Mouse (Mus musculus) embryo, embryonic 11 days (tissue): ENCODE data around the gene Cx3cr1.
"Not testable (repeated sequence)": the region's sequence is repeated elsewhere in the genome, so short reads cannot be mapped to it uniquely, and the experiment has no call there.

Source experiments
- DNase-seq: peaks from one replicate; pipeline ENCODE4 v3.0.0-alpha.2; 2015

Gene Cx3cr1

DNA sequence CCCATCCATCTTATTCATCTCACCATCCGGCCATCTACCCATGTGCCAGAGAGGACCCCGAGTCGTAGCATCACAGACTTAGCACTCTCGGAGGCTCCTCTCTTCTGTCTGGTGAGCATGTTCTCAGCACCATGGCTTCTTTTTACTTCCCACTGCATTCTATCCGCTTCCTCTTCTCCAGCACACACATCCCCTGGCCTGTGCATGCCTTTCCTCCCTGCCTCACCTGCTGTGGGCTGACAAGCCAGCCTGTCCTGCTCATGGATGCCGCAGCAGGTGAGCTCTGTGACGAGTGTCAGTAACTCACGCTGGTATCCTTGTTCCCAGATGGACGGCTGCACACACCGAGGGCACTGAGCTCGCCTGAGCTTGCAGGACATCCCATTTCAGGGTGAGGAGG is at the start of gene Cx3cr1:
TSS of gene Cx3cr1 (minus strand) at position 101 of the 400 bp plus-strand sequence.
- no peak for DNase-seq

DNA sequence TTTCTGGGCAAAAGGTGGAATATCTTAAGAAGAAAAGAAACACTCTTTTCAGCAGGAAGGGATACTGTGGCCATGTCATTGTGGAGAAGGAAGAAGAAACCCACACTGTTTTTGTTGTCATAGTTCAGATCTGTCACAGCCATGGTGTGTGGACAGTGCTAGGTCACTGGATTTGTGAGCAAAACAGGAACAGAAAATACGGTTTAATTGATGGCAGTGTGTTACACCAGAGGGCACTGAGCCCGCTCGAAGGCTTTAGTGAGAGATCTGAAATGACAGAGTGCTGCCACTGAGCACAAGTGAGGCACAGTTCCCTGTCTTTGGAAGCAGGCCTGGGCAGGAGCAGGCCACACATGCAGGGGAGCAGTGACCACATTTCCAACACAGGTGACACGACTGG is 48.5 kb upstream of the Cx3cr1 start:
- no peak for DNase-seq

DNA sequence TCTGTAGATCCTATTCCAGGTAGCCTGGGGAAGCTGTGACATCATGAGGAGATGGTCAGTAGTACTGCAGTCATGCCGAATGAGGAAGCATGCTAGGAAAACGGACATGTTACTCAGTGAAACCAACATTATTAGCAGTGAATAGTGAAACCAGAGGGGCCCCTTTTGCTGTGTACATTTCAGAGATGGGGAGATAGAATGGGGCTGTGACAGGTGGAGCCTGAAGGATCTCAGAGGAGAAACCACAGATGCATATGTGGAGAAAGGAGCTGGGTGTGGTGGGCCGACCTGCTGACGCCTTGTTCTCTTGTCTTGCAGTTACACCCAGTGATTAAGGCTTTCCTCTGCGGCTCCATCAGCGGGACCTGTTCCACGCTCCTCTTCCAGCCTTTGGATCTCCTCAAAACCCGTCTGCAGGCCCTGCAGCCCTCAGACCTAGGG is 46.5 kb upstream of the Cx3cr1 start:
- no peak for DNase-seq

DNA sequence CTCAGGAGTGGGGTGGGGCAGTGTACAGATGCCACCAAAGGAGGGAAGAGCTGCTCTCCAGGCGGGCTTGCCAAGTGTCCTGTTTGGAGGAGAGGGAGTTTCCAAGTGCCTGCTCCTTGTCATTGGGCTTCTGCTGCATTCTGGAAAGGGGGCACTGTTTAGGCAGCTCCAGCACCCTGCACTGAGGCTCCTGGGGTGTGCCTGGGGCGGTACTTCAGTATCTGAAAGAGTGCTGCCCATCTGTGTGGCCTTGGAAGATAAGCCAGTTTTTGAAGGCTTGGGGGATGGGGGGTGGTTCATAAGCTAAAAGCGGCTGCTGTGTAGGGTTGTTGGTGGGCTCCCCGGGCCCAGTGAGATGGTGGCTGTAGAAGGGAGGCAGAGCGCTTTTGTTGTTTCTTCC is 45.9 kb upstream of the Cx3cr1 start:
- DNase-seq = no peak

GRCm38 (mm10) chr9:120114789-120115151 is 45.1 kb upstream of the Cx3cr1 start:
- no peak for DNase-seq

GRCm38 (mm10) chr9:120114051-120114788 is 44.5 kb upstream of the Cx3cr1 start:
- DNase-seq = no peak

DNA sequence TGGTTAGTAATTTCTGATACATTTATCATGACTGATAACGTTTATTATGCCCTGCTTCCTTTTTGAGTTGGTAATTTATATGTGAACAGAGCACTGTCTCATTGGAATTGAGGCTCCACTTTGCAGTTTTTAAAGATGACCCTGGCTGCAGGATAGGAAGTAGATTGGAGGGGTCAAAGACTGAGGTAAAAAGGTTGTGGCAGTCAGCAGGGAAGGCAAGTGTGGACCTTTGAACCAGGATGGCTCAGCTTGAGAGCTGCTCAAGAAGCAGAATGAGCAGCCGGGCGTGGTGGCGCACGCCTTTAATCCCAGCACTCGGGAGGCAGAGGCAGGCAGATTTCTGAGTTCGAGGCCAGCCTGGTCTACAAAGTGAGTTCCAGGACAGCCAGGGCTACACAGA is 43.8 kb upstream of the Cx3cr1 start:
- no peak for DNase-seq

DNA sequence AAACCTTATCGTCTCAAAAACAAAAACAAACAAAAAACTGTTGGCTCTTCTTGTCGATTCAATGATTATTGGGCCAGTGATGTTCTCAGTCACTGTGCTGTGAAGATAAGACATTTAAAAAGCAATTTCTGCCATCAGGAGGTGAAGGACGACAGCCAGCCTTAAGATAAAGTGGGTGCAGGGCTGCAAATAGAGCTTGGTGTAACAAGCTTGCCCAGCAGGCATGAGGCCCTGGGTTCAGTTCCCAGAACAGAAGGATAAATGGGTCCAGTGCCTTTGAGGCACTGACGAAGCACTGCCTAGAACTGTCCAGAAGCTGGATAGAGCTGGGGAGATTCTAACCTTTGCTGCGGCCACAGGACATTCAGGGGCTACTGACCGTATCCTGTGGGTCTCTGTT is 42.8 kb upstream of the Cx3cr1 start:
- no peak for DNase-seq

- DNase-seq = no peak
Observed at GRCm38 (mm10) chr9:120111156-120111945, 41.7 kb upstream of the Cx3cr1 start.

DNA sequence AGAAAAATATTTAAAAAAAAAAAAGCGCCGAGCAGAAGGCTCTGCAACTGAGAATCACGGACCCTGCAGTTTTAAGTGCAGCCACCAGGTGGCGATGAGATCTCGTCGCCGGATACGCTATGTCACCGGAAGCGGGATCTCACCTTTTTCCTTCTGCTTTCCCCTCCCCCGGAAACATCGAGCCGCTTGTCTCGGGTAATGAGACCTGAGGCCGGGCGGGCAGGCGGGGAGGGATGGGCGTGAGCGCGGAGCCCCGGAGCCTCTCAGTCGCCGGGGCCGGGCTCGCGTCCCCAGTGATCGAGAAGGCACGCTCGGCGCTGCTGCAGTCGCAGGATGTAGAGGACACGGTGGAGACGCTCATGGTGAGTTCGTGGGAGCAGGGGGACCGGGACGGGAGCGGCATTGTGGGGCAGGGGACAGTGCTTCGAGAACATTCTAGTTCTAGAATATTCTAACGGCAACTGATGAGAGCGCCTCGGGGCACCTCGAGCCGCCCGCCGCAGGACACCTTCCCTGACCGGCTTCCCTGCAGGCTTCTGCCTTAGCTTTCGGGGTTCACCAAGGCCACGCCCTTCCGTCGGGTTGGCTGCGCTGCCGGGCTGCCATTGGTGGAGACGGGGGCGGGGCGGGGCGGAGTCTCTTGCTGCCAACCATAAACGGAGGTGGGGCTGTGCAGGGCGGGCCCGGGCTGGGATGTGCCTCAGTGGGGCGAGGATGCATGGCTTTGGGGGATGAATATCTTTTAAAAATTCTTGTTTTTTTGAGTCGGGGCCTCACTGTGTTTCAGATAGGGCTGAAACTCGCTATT is 40.7 kb upstream of the Cx3cr1 start, which contains the start of gene Slc25a38:
TSS of gene Slc25a38 (plus strand) at position 164 of the 808 bp plus-strand sequence.
- DNase-seq = peak; percentile 95

DNA sequence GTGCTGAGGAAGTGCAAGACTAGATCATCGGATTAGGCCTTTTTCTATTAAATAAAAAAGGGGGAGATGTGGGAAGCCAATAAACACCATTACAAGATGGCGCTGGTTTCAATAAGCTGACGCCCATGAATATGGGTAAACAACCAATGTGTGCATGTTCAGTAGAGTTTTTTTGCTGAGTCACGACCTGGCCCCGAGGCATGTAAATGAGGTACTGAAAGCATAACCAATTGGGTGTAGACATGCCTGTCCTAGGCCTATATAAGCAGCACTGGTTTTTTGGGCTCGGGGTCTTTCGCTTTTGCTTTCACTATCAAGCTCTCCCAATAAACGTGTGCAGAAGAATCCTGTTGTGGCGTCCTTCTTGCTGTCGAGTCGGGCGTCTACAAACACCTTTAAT is 39.3 kb upstream of the Cx3cr1 start:
- not testable (repeated sequence) for DNase-seq

- no peak for DNase-seq
Observed at GRCm38 (mm10) chr9:120101165-120101564, 31.5 kb upstream of the Cx3cr1 start.

DNA sequence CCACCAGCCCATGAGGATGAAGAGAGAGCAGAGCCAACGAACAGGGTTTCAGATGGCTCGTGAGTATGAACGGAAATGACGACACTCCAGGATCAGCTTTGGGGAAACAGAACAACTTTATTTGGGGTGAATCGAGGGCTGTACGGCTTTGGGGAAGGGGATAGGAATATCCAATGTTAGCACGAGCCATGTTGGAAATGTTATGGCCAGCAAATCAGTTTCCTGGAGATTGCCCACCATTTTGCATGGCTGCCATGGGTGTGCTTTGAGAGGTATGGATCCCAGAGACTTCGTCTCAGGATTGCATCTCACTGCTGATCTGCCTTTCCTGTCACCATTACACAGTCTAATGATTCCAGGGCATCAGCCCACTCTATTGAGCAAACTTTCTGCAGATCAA is 29.6 kb upstream of the Cx3cr1 start:
- no peak for DNase-seq

- peak; percentile 79 for DNase-seq
Observed at GRCm38 (mm10) chr9:120098682-120099081, 29.0 kb upstream of the Cx3cr1 start.

DNA sequence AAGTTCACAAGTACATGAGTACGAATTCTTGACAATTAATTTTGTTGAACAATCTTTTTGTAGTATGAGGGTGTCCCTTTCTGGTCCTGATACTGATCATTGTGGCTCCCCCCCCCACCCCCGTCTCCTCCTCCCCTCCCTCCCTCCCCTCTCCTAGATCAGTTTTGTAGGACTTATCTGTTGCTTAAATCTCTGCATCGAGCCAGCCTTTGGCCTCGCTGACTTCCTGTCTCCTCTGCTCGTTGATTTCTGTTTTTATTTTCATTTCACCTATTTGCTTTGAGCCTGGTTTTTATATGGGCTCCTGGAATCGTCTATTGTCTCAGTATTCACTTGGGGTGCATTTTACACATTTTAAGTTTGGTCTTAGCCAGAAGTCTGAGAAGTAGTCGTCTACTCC is 26.2 kb upstream of the Cx3cr1 start:
- no peak for DNase-seq

DNA sequence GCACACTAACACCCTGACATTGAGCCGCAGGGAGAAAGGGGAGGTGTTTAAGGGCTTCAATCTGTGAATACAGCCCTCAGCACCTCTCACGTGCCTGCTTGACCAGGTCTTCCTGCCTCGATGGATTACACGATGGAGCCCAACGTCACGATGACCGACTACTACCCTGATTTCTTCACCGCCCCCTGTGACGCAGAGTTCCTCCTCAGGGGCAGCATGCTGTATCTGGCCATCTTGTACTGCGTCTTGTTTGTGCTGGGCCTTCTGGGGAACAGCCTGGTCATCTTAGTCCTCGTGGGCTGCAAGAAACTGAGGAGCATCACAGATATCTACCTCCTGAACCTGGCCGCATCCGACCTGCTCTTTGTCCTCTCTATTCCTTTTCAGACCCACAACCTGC is 24.0 kb upstream of the Cx3cr1 start:
- DNase-seq = no peak

GRCm38 (mm10) chr9:120091696-120092238 is 22.1 kb upstream of the Cx3cr1 start, which contains the start of gene Ccr8:
Ccr8 (plus strand) TSS chr9:120092114.
- no peak for DNase-seq

GRCm38 (mm10) chr9:120091086-120091485 is 21.4 kb upstream of the Cx3cr1 start:
- DNase-seq = no peak

DNA sequence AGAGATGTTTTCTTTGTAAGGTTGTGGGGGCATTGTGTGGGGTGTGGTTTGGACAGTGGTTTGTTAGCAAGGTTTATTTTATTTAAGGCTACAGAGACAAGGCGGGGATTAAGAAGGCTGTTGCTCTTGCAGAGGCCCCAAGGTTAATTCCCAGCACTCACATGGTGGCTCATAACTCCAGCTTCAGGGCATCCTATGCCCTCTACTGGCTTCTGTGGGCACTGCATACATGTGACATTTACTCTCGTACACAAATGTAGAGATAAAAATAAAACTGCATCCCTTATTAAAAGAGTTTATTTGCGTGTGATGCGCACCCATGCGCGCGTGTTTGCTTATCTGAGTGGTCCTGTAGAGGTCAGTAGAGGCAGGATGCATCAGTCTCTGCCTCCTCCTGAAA is 19.4 kb upstream of the Cx3cr1 start:
- DNase-seq = no peak

DNA sequence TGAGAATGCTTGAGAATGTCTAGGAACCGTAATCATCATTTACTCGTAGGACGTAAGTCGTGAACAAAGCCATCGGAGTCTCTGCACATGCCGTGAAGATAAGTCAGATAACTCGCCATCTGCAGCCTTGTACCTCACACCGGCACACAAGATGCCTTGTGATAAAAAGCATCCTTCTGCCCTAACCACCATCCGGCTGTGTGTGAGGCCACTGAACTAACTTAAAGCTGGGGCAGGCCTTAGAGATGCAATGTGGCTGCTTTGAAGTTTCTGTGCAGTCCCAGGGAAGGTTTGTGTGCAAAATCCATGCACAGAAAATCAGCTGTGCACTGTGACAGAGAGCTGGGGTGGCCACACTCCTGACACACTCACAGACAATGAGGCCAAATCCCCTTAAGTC is 14.7 kb upstream of the Cx3cr1 start:
- no peak for DNase-seq

DNA sequence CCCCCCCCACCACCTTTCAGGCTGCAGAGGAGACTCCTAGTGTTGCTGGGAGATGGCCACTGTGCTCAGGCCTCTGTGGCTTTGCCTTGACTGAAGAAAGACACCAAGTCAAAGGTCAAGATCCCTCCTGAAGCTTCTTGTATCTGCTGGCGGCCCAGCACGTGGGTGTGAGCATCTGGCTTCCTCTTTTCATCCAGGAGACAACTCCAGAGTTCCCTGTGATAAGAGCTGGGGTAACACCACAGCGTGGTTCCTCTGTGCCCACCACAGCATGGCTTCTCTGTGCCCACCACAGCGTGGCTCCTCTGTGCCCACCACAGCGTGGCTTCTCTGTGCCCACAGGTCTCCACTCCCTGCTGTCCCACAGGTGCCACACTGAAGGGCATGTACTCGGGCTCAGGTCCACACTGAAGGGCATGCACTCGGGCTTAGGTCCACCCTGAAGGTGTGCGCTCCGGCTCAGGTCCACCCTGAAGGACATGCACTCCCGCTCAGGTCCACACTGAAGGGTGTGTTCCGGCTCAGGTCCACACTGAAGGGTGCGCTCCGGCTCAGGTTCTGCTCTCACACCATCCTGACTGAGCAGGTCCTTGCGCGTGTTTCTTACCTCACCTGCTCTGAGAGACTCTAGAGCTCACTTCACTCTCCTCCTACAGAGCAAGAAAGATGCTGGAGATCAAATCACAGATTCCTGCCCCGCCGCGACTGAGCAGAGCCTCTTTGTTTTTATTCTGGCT is 13.6 kb upstream of the Cx3cr1 start:
- no peak for DNase-seq

DNA sequence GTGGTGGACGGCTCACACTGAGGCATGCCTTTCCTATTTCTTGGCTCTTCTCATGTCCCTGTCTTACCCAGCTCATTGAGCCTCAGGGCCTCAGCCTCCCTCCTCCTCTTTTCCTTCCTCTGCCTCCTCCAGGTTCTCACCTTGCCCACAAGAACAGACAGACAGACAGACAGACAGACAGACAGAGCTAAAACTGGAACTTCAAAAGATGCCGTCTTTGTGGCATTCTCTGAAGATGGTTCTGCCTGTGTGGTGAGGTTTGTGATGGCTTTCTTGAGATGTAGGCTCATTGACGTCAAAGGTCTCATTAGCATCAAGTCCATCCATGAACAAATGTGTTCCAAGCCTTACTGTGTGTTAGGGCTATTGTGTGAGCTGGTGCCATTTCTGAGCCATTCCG is 13.0 kb upstream of the Cx3cr1 start:
- no peak for DNase-seq
